Mouse (Mus musculus) small intestine, adult 2 months (tissue): ENCODE data around the gene Hbb-bs.

Experiments used
- CTCF ChIP-seq: fragments of 200-500 bp; IDR thresholded peaks from 2 replicates; pipeline ENCODE4 v1.5.1; 2012; ENCODE audit warnings: low read depth, mild to moderate bottlenecking, control low read depth, inconsistent platforms, low read length, moderate library complexity, mixed read lengths; ENCODE audit not compliant: insufficient replicate concordance, insufficient read length; ENCODE audit errors: extremely low read depth
- POLR2A ChIP-seq: fragments of 200-500 bp; IDR thresholded peaks from 2 replicates; pipeline ENCODE4 v1.6.1; 2012; ENCODE audit warnings: low read depth, mild to moderate bottlenecking, control low read depth, inconsistent platforms, low read length, moderate library complexity

DNA sequence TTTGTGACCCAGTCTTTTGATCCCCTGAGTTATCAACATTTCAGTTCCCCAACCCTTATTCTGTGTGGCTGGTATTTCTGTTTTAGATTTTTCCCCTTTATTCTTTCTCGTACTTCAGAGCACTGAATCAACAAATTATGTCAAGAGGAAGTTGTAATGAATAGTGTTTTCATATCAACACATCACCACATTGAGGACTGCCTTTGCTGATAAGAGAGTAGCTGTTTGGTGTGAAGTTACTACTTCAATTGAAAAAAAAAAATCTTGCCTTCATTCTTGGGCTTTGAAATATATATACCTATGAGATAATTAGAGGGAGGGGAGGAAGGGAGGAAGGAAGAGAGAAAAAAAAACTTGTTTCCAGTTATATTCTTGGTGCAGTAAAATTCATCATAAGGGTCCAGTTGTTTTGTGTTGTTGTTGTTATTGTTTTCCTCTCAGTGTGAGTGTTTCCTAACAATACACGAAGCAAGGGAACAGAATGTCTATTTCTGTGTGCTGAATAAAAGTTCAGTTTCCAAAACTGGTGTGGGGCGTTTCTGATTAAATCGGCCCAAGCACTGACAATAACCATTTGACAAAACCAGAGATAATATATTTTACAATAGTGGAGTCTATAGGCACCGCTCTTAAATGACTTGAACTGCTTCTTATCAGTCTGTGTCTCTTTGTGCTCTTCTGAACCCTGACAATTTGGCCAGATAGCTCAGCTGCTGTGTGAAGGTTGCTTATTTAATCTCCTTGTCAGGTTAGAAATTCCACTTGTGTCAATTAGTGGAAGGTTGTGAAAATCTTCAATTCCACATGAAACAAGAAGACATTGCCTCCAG is 18.7 kb downstream of the Hbb-bs start:
- TF ChIP-seq CTCF: no peak
- TF ChIP-seq POLR2A: no peak
